ENCODE assay signal across 1 mouse cellular context in genomic region chr11:97988530-97989096, GRCm38 (mm10).
TF ChIP-seq lines count a peak whose summit lies in the region.

No protein-coding gene starts in this region.

TF ChIP-seq in CH12.LX, 34 proteins besides CTCF, POLR2A, EP300 and RAD21 (continued from another document):
- TF ChIP-seq RCOR1 (conservative IDR thresholded peaks at IDR 0.05; ENCODE audit: low read depth, low read length) (no peak), ZNF384 (IDR thresholded peaks at IDR 0.05; ENCODE audit: low read depth, low read length) (no peak), HCFC1 (IDR thresholded peaks at IDR 0.05; ENCODE audit: low read depth, low read length) (no peak), NRF1 (IDR thresholded peaks at IDR 0.05; ENCODE audit: low read depth, low read length) (peak; percentile 76), TCF12 (IDR thresholded peaks at IDR 0.05; ENCODE audit: low read depth, low read length) (peak; percentile 39; the same call in 1 of the 2 replicates), POLR2AphosphoS2 (IDR thresholded peaks at IDR 0.05; ENCODE audit: low read depth, low read length) (0 out of 2 replicates have a peak, but pooled peaks have one; percentile 35), CHD1 (IDR thresholded peaks at IDR 0.05; ENCODE audit: low read depth, low read length) (no peak), TBP (conservative IDR thresholded peaks at IDR 0.05; ENCODE audit: low read depth, low read length) (peak; percentile 100), PAX5 (IDR thresholded peaks at IDR 0.05; ENCODE audit: low read length) (no peak), ZKSCAN1 (IDR thresholded peaks at IDR 0.05; ENCODE audit: borderline replicate concordance, low read depth, low read length) (no peak), SIN3A (IDR thresholded peaks at IDR 0.05; ENCODE audit: low read length) (peak; percentile 22; the same call in 1 of the 2 replicates)
